Mouse (Mus musculus): ENCODE measurements around the gene Taf10. TPM values are rescaled to one million over a fixed set of nuclear protein-coding genes. Genes with fewer than 3 reads are reported as not detected.
A peak's percentile ranks its signal among the peaks of the same experiment; 100 is the strongest.
"Not testable (repeated sequence)": the region's sequence is repeated elsewhere in the genome, so short reads cannot be mapped to it uniquely, and the experiment has no call there.

The Taf10 gene
- polyA plus RNA-seq, 1 experiment: 182 TPM

GRCm38 (mm10) chr7:105747776-105748175, 3.6 kb upstream of the Taf10 start:
- no peak for TF ChIP-seq CTCF (IDR thresholded peaks at IDR 0.05; ENCODE audit: borderline replicate concordance, insufficient read depth, low read depth, low read length)
- no peak for TF ChIP-seq POLR2A (IDR thresholded peaks at IDR 0.05; ENCODE audit: borderline replicate concordance, insufficient read depth, low read length)

DNA sequence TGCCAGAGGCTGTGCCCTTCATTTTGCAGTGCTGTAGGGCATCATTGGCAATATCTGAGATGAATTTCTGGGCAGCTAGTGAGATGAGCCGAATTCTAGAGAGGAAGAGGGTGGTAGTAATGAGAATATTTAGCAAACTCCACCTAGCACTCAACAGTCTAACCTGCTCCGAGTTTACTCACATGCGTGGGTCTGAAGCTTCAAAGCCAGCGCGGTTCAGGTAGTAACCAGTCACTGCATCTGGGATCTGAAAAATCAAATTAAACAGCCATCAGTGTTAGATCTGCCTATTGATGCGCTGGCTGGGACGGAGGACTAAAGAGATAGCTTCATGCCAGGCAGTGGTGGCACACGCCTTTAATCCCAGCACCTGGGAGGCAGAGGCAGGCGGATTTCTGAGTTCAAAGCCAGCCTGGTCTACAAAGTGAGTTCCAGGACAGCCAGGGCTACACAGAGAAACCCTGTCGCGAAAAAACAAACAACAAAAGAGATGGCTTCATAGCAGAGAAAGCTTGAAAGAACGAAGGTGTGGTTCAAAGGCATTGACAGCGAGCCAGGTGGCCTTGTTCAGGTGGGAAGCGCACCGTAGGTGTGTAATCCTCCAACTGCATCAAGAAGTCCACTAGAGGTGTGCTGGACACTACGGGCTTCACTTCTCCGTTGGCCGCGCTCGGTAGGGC, 775 bp downstream of the Taf10 start:
- not testable (repeated sequence) for H3K27me3 ChIP-seq (ENCODE audit: control insufficient read depth, insufficient read depth, low read length); H3K27ac ChIP-seq (ENCODE audit: insufficient read depth, low read length); DNase-seq; H3K4me1 ChIP-seq (ENCODE audit: control insufficient read depth, insufficient read depth, low read length)
- H3K4me3 ChIP-seq (replicated peaks; ENCODE audit: insufficient read depth, low read depth, low read length): peak overlapping the region; percentile 41
- WGBS: 33% methylated on average over 20 of the region's 20 CpGs

More at GRCm38 (mm10) chr7:105747776-105748175, 3.6 kb upstream of the Taf10 start:
- H3K27ac ChIP-seq (ENCODE audit: insufficient read depth, low read length): no peak overlapping the region
- no peak for DNase-seq
- no peaks in the 10 kb centered on the region for H3K27me3 ChIP-seq (ENCODE audit: control insufficient read depth, insufficient read depth, low read length)
- H3K4me3 ChIP-seq (replicated peaks; ENCODE audit: insufficient read depth, low read depth, low read length): no peak overlapping the region
- no peaks in the 10 kb centered on the region for H3K4me1 ChIP-seq (ENCODE audit: control insufficient read depth, insufficient read depth, low read length)
- WGBS: 69% methylated on average over 2 of the region's 2 CpGs

GRCm38 (mm10) chr7:105742539-105743215, 1.5 kb downstream of the Taf10 start:
- not testable (repeated sequence) for H3K4me1 ChIP-seq (ENCODE audit: control insufficient read depth, insufficient read depth, low read length); H3K27ac ChIP-seq (ENCODE audit: insufficient read depth, low read length); H3K4me3 ChIP-seq (replicated peaks; ENCODE audit: insufficient read depth, low read depth, low read length); DNase-seq; H3K27me3 ChIP-seq (ENCODE audit: control insufficient read depth, insufficient read depth, low read length)
- WGBS: 83% methylated on average over 7 of the region's 7 CpGs

DNA sequence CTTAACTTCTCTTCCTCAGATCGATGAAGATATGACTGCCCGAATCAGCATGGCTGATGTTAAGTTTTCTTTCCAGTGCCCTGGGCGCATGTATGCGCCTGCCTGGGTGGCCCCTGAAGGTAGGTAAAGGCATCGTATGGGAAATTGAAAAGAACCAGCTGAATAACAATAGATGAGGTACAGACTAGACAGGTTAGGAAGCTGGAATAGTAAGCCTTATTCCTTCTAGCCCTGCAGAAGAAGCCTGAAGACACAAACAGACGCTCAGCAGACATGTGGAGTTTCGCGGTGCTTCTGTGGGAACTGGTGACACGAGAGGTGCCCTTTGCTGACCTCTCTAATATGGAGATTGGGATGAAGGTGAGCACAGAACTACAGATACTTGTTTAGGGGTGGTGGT, 2.2 kb downstream of the Taf10 start:
- 88% methylated on average over 9 of the region's 9 CpGs for WGBS
- no peak overlapping the region for H3K27ac ChIP-seq (ENCODE audit: insufficient read depth, low read length)
- H3K4me1 ChIP-seq (ENCODE audit: control insufficient read depth, insufficient read depth, low read length): no peaks in the 10 kb centered on the region
- DNase-seq: no peak
- no peak for TF ChIP-seq CTCF (IDR thresholded peaks at IDR 0.05; ENCODE audit: borderline replicate concordance, insufficient read depth, low read depth, low read length)
- TF ChIP-seq POLR2A (IDR thresholded peaks at IDR 0.05; ENCODE audit: borderline replicate concordance, insufficient read depth, low read length): no peak
- H3K27me3 ChIP-seq (ENCODE audit: control insufficient read depth, insufficient read depth, low read length): no peaks in the 10 kb centered on the region
- no peak overlapping the region for H3K4me3 ChIP-seq (replicated peaks; ENCODE audit: insufficient read depth, low read depth, low read length)

DNA sequence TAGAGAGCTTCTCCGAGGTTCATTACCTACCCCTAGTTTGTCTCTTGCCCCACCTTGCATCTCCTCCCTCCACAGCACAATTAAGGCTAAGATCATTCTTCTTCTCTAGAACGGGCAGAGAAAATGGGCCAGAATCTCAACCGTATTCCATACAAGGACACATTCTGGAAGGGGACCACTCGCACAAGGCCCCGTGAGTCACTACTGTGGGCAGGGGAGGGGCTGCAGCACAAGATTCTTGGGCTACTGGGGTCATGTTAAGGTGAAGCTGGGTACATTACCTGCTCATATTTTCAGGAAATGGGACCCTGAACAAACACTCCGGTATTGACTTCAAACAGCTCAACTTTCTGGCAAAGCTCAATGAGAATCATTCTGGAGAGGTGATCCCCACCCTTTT, 3.3 kb downstream of the Taf10 start:
- Histone ChIP-seq H3K27me3 (ENCODE audit: control insufficient read depth, insufficient read depth, low read length) (no peaks in the 10 kb centered on the region), H3K4me1 (ENCODE audit: control insufficient read depth, insufficient read depth, low read length) (no peaks in the 10 kb centered on the region), H3K27ac (ENCODE audit: insufficient read depth, low read length) (no peak overlapping the region), H3K4me3 (replicated peaks; ENCODE audit: insufficient read depth, low read depth, low read length) (no peak overlapping the region)
- WGBS: 76% methylated on average over 6 of the region's 6 CpGs
- no peak for DNase-seq
- TF ChIP-seq CTCF (IDR thresholded peaks at IDR 0.05; ENCODE audit: borderline replicate concordance, insufficient read depth, low read depth, low read length) (no peak), POLR2A (IDR thresholded peaks at IDR 0.05; ENCODE audit: borderline replicate concordance, insufficient read depth, low read length) (no peak)

DNA sequence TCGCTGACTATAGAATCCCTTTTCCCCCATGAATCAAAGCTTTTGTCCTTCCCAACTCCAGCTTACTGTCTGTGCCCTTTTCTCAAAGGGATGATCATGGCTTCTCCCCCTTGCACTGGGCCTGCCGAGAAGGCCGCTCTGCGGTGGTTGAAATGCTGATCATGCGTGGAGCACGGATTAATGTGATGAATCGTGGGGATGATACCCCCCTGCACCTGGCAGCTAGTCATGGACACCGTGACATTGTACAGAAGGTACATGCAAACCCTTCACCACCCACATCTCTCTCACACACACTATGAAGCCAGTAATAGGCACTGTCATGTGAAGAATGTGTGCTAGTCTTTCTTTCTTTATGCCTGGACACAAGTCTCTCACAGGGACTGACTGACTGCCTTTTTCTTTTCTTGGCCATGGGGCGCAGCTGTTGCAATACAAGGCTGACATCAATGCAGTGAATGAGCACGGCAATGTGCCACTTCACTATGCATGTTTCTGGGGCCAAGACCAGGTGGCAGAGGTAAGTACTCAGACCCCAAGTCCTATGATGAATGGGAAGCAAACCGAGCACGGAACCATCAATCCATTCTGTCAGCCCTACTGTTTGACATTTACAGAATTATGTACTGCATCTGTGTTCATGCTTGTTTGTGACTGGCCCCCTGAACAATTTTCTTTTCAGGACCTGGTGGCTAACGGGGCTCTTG, 3.9 kb downstream of the Taf10 start:
- H3K4me3 ChIP-seq (replicated peaks; ENCODE audit: insufficient read depth, low read depth, low read length): no peak overlapping the region
- H3K4me1 ChIP-seq (ENCODE audit: control insufficient read depth, insufficient read depth, low read length): no peaks in the 10 kb centered on the region
- WGBS: 79% methylated on average over 13 of the region's 13 CpGs
- peak in 1 of 2 experiments; percentile 4 for DNase-seq
- H3K27ac ChIP-seq (ENCODE audit: insufficient read depth, low read length): no peak overlapping the region
- TF ChIP-seq POLR2A (IDR thresholded peaks at IDR 0.05; ENCODE audit: borderline replicate concordance, insufficient read depth, low read length) (no peak), CTCF (IDR thresholded peaks at IDR 0.05; ENCODE audit: borderline replicate concordance, insufficient read depth, low read depth, low read length) (no peak)
- H3K27me3 ChIP-seq (ENCODE audit: control insufficient read depth, insufficient read depth, low read length): no peaks in the 10 kb centered on the region

GRCm38 (mm10) chr7:105738948-105739347, 5.2 kb downstream of the Taf10 start:
- Histone ChIP-seq H3K27ac (ENCODE audit: insufficient read depth, low read length) (no peak overlapping the region), H3K4me3 (replicated peaks; ENCODE audit: insufficient read depth, low read depth, low read length) (no peak overlapping the region), H3K4me1 (ENCODE audit: control insufficient read depth, insufficient read depth, low read length) (no peaks in the 10 kb centered on the region; the same call in 1 of the 2 replicates), H3K27me3 (ENCODE audit: control insufficient read depth, insufficient read depth, low read length) (no peaks in the 10 kb centered on the region)
- TF ChIP-seq CTCF (IDR thresholded peaks at IDR 0.05; ENCODE audit: borderline replicate concordance, insufficient read depth, low read depth, low read length): no peak
- no peak; the same call in 1 of the 2 replicates for TF ChIP-seq POLR2A (IDR thresholded peaks at IDR 0.05; ENCODE audit: borderline replicate concordance, insufficient read depth, low read length)
- no peak for DNase-seq
- WGBS: 49% methylated on average over 3 of the region's 3 CpGs

GRCm38 (mm10) chr7:105738286-105738685, 5.9 kb downstream of the Taf10 start:
- 72% methylated on average over 2 of the region's 2 CpGs for WGBS
- Histone ChIP-seq H3K27me3 (ENCODE audit: control insufficient read depth, insufficient read depth, low read length) (no peaks in the 10 kb centered on the region), H3K4me3 (replicated peaks; ENCODE audit: insufficient read depth, low read depth, low read length) (no peak overlapping the region), H3K4me1 (ENCODE audit: control insufficient read depth, insufficient read depth, low read length) (no peaks in the 10 kb centered on the region; the same call in 1 of the 2 replicates), H3K27ac (ENCODE audit: insufficient read depth, low read length) (no peak overlapping the region)
- no peak for DNase-seq
- TF ChIP-seq CTCF (IDR thresholded peaks at IDR 0.05; ENCODE audit: borderline replicate concordance, insufficient read depth, low read depth, low read length) (no peak), POLR2A (IDR thresholded peaks at IDR 0.05; ENCODE audit: borderline replicate concordance, insufficient read depth, low read length) (no peak)

Data from cerebellum, adult 2 months (tissue).